7 mouse cellular contexts compared by ENCODE assay signal in the genomic region with DNA sequence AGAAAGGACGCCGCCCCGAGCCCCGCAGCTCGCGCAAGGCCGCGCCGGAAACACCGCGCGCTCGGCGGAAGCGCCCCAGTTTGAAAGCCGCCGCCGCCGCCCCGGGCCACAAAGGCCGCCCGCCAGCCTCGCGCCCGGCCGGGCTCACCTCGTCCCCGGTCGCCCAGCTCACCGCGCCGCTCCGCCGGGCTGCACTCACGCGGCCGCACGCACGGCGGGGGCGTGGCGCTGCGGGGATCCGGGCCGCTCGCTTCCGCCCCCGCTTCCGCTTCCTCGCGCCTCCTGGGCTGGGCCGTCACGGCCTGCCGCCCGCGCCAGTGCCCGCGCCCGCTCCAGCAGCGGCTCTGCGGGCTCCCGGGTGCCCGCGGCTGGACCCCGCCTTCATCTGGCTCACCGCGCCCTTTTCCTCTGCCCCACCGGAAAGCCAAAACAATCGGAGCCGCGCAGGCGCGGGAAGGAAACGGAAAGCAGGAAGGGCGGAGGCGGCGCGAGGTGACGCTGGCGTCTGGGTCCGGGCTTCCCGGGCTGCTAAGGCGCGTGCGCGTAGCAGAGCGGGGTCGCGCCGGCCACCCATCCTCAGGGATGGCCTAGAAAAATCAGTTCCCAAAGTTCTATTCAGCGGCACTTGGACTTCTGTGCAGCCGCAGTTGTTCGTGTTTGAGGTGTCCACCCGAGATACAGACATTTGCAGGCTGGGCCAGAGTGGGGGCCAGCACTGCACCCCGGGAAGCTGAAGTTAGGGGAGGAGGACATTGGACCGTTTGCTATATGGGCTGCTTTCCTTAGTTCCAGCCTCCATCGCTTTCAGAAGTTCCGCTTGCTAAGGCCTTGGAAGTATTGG. TPM values are rescaled to one million over a fixed set of nuclear protein-coding genes. Genes with fewer than 3 reads are reported as not detected.
DNase-seq lines count a peak whose midpoint lies in the region; ATAC-seq and TF ChIP-seq lines count a peak whose summit lies in the region.

A gene (minus strand): TSS at position 503 of the 841 bp plus-strand sequence.

- peak; percentile 53; the same call in 1 of the 2 replicates for TF ChIP-seq EP300 in heart, adult 2 months (IDR thresholded peaks at IDR 0.05; ENCODE audit: insufficient read depth, low read depth, low read length)

- peaks cover 9% of the 10 kb centered on the region for H3K79me2 ChIP-seq in heart, adult 2 months (replicated peaks; ENCODE audit: control insufficient read depth, insufficient read depth, low read length)

- DNase-seq in adrenal gland, postnatal 25 days: peak; percentile 94
- DNase-seq in heart, adult 2 months: peak; percentile 96 to 98
- DNase-seq in kidney, adult 8-10 months: peak; percentile 94 to 96
- peak; percentile 92 to 94 for DNase-seq in spleen, postnatal 10 days (ENCODE audit: low spot score in 2 of 2)

- H3K4me3 ChIP-seq in embryonic facial prominence, embryonic 12.5 days: peak within 1 kb of the TSS; percentile 82
- H3K4me3 ChIP-seq in heart, adult 2 months: peak within 1 kb of the TSS; percentile 81
- H3K4me3 ChIP-seq in limb, embryonic 13.5 days: peak within 1 kb of the TSS; percentile 83
- H3K4me3 ChIP-seq in midbrain, embryonic 16.5 days (ENCODE audit: low read depth, low read length): peak within 1 kb of the TSS; percentile 85

- H3K4me2 ChIP-seq in embryonic facial prominence, embryonic 12.5 days (replicated peaks): peak within 1 kb of the TSS; percentile 71
- H3K4me2 ChIP-seq in limb, embryonic 13.5 days (replicated peaks): peak within 1 kb of the TSS; percentile 81
- peak within 1 kb of the TSS; percentile 76 for H3K4me2 ChIP-seq in midbrain, embryonic 16.5 days (ENCODE audit: low read length)

- under 1% methylated on average over 94 of the region's 98 CpGs for WGBS in embryonic facial prominence, embryonic 12.5 days
- under 1% methylated on average over 95 of the region's 98 CpGs for WGBS in heart, adult 2 months
- under 1% methylated on average over 95 of the region's 98 CpGs for WGBS in limb, embryonic 13.5 days
- WGBS in midbrain, embryonic 16.5 days: under 1% methylated on average over 77 of the region's 98 CpGs

- intact Hi-C loops in heart, adult 2 months (cut with DNase I): loop anchor here (2.0 to 5.0 kb wide), 3 partner anchors 35 to 125 kb away; a partner anchor contains a TSS

- no peak for TF ChIP-seq CTCF in heart, adult 2 months (IDR thresholded peaks at IDR 0.05)

- ATAC-seq in embryonic facial prominence, embryonic 12.5 days (ENCODE audit: insufficient number of reproducible peaks, insufficient read depth, low FRiP score, low TSS enrichment): peak; percentile 93
- ATAC-seq in limb, embryonic 13.5 days (ENCODE audit: low FRiP score, low read depth): peak; percentile 94
- peak; percentile 98 for ATAC-seq in midbrain, embryonic 16.5 days

- peaks cover 12% of the 10 kb centered on the region for H3K4me1 ChIP-seq in embryonic facial prominence, embryonic 12.5 days
- H3K4me1 ChIP-seq in heart, adult 2 months (ENCODE audit: control insufficient read depth, insufficient read depth, low read length): peaks cover 15% of the 10 kb centered on the region
- peaks cover 25% of the 10 kb centered on the region for H3K4me1 ChIP-seq in limb, embryonic 13.5 days
- H3K4me1 ChIP-seq in midbrain, embryonic 16.5 days (ENCODE audit: control insufficient read depth, insufficient read depth, low read length): peaks cover 26% of the 10 kb centered on the region

- H3K27ac ChIP-seq in embryonic facial prominence, embryonic 12.5 days: peak within 1 kb of the TSS; percentile 99
- H3K27ac ChIP-seq in heart, adult 2 months: peak within 1 kb of the TSS; percentile 99
- H3K27ac ChIP-seq in limb, embryonic 13.5 days: peak within 1 kb of the TSS; percentile 99
- H3K27ac ChIP-seq in midbrain, embryonic 16.5 days (ENCODE audit: low read length): peak within 1 kb of the TSS; percentile 99

- H3K36me3 ChIP-seq in embryonic facial prominence, embryonic 12.5 days: no peaks in the 10 kb centered on the region
- H3K36me3 ChIP-seq in heart, adult 2 months (ENCODE audit: control insufficient read depth, insufficient read depth, low read length): peaks cover 27% of the 10 kb centered on the region
- H3K36me3 ChIP-seq in limb, embryonic 13.5 days: no peaks in the 10 kb centered on the region; the same call in 1 of the 2 replicates
- H3K36me3 ChIP-seq in midbrain, embryonic 16.5 days (ENCODE audit: control insufficient read depth, insufficient read depth, low read length): no peaks in the 10 kb centered on the region

- H3K9me3 ChIP-seq in embryonic facial prominence, embryonic 12.5 days: no peaks in the 10 kb centered on the region
- H3K9me3 ChIP-seq in limb, embryonic 13.5 days: no peaks in the 10 kb centered on the region
- no peaks in the 10 kb centered on the region for H3K9me3 ChIP-seq in midbrain, embryonic 16.5 days (replicated peaks; ENCODE audit: control insufficient read depth, low read length, poor library complexity, severe bottlenecking)

- TF ChIP-seq POLR2A in heart, adult 2 months (IDR thresholded peaks at IDR 0.05; ENCODE audit: insufficient read depth, low read depth, low read length): peak; percentile 94

- peak within 1 kb of the TSS; percentile 86 for H3K9ac ChIP-seq in embryonic facial prominence, embryonic 12.5 days
- peak within 1 kb of the TSS; percentile 96 for H3K9ac ChIP-seq in heart, adult 2 months (ENCODE audit: low read depth, low read length)
- H3K9ac ChIP-seq in limb, embryonic 13.5 days: peak within 1 kb of the TSS; percentile 92
- H3K9ac ChIP-seq in midbrain, embryonic 16.5 days (ENCODE audit: low read depth, low read length): peak within 1 kb of the TSS; percentile 95

- no peaks in the 10 kb centered on the region for H3K27me3 ChIP-seq in embryonic facial prominence, embryonic 12.5 days
- H3K27me3 ChIP-seq in heart, adult 2 months (ENCODE audit: control insufficient read depth, insufficient read depth, low read length): no peaks in the 10 kb centered on the region
- H3K27me3 ChIP-seq in limb, embryonic 13.5 days: no peaks in the 10 kb centered on the region
- no peaks in the 10 kb centered on the region for H3K27me3 ChIP-seq in midbrain, embryonic 16.5 days (ENCODE audit: control insufficient read depth, insufficient read depth, low read depth, low read length)

RNA-seq across cellular contexts. Expression of the gene that starts here (rescaled TPM):
- 36.3 and 36.9 TPM in 2 replicates for total RNA-seq in adrenal gland, postnatal 25 days (2021)
- 44.8 and 45.6 TPM in 2 replicates for polyA plus RNA-seq in embryonic facial prominence, embryonic 12.5 days (2016; fragmentation: Nextera tagmentation; extraction: Ambion mirVana)
- 10 to 100 TPM; 28.9 to 30.6 TPM for total RNA-seq in heart, adult 2 months (2021)
- 7.7 and 15.6 TPM in 2 replicates for polyA plus RNA-seq in heart, adult 2 months (2012; rRNA removed)
- 28.0 and 30.5 TPM in 2 replicates for polyA plus RNA-seq in limb, embryonic 13.5 days (2015; fragmentation: Nextera tagmentation; extraction: Ambion mirVana)
- polyA plus RNA-seq in midbrain, embryonic 16.5 days (2015; fragmentation: Nextera tagmentation; extraction: Ambion mirVana): 23.9 and 29.4 TPM in 2 replicates

Comparison
In these comparisons a context has a peak if more than half of its experiments do, and no peak if none do; other contexts are left out.
1. Peak in every context shown above with its lines: DNase-seq, ATAC-seq, H3K4me3 ChIP-seq and H3K27ac ChIP-seq.